Mouse (Mus musculus) G1E-ER4 (cell line): ENCODE measurements around the gene Mgat3. TPM values are rescaled to one million over a fixed set of nuclear protein-coding genes. Genes with fewer than 3 reads are reported as not detected.

Experiments used
- GATA1 ChIP-seq: IDR thresholded peaks from one replicate; pipeline ENCODE4 v1.8.0; 2012; ENCODE audit warnings: low read length, inconsistent platforms
- polyA plus RNA-seq: library from polyadenylated mRNA; stranded (reverse); fragments of >175 nt; gene quantifications from 2 replicates; pipeline ENCODE4 v1.2.3, GENCODE M21; 2012

Mgat3 gene
- polyA plus RNA-seq, 1 experiment: not detected

GRCm38 (mm10) chr15:80256656-80257601, 83.4 kb downstream of the Mgat3 start:
- TF ChIP-seq GATA1: no peak

GRCm38 (mm10) chr15:80257602-80258239, 84.2 kb downstream of the Mgat3 start:
- TF ChIP-seq GATA1: no peak

- no peak for TF ChIP-seq GATA1
Measured at GRCm38 (mm10) chr15:80258240-80259170, 85.0 kb downstream of the Mgat3 start.

- TF ChIP-seq GATA1: no peak
Measured at GRCm38 (mm10) chr15:80259406-80260045, 86.0 kb downstream of the Mgat3 start.

- no peak for TF ChIP-seq GATA1
Measured at GRCm38 (mm10) chr15:80260677-80261076, 87.2 kb downstream of the Mgat3 start.

GRCm38 (mm10) chr15:80261100-80261499, 87.6 kb downstream of the Mgat3 start:
- TF ChIP-seq GATA1: no peak

- TF ChIP-seq GATA1: no peak
Measured at GRCm38 (mm10) chr15:80263610-80264575, 90.4 kb downstream of the Mgat3 start, which contains the start of gene Rps19bp1. TSS of gene Rps19bp1 (minus strand) at chr15:80264315.

Other genes with a start within 250 kb of the Mgat3 start
- gene Cbx7, start 202.6 kb upstream of the Mgat3 start, polyA plus RNA-seq: 8.4 and 9.6 TPM in 2 replicates
- not detected in 2 replicates for gene Pdgfb, start 158.7 kb upstream of the Mgat3 start, polyA plus RNA-seq
- gene Syngr1, start 82.4 kb upstream of the Mgat3 start, polyA plus RNA-seq: 81.9 and 94.8 TPM in 2 replicates
- 41.0 and 159 TPM in 2 replicates for gene Rpl3, start 81.9 kb upstream of the Mgat3 start, polyA plus RNA-seq
- gene Tab1, start 40.6 kb upstream of the Mgat3 start, polyA plus RNA-seq: 14.2 and 21.9 TPM in 2 replicates
- 14.4 and 32.6 TPM in 2 replicates for gene Mief1, start 60.3 kb downstream of the Mgat3 start, polyA plus RNA-seq
- gene AC140267.1, start 62.1 kb downstream of the Mgat3 start, polyA plus RNA-seq: not detected in 2 replicates
- gene Atf4, start 81.5 kb downstream of the Mgat3 start, polyA plus RNA-seq: 115 and 131 TPM in 2 replicates
- gene Rps19bp1, start 90.6 kb downstream of the Mgat3 start, polyA plus RNA-seq: 72.6 and 92.5 TPM in 2 replicates
- not detected in 2 replicates for gene Cacna1i, start 113.5 kb downstream of the Mgat3 start, polyA plus RNA-seq